Mouse (Mus musculus) lung, postnatal 0 days (tissue): ENCODE data around the gene Igf2bp1. TPM values are rescaled to one million over a fixed set of nuclear protein-coding genes. Genes with fewer than 3 reads are reported as not detected.

Experiments
- ATAC-seq: fragments of 200-750 bp; cut with Nextera tagmentation; 2 replicates; pipeline ENCODE4 v1.8.0; 2017; ENCODE audit warnings: moderate library complexity
- DNase-seq: peaks from one replicate; pipeline ENCODE4 v3.0.0-alpha.2; 2016; ENCODE audit warnings: low spot score
- H3K27ac ChIP-seq: fragments of 300-500 bp; sonication (generic); 2 replicates; pipeline ENCODE4 v1.5.1; 2014; ENCODE audit warnings: antibody characterized with exemption, mild to moderate bottlenecking, low read length, mixed read lengths
- H3K27me3 ChIP-seq: fragments of 300-500 bp; sonication (generic); replicated peaks from 2 replicates; pipeline ENCODE4 v1.6.1; 2014; ENCODE audit warnings: low read length, mixed read lengths; ENCODE audit not compliant: insufficient read depth
- H3K36me3 ChIP-seq: fragments of 300-500 bp; sonication (generic); 2 replicates; pipeline ENCODE4 v1.6.1; 2014; ENCODE audit warnings: low read length, mixed read lengths; ENCODE audit not compliant: insufficient read depth
- H3K4me1 ChIP-seq: fragments of 300-500 bp; sonication (generic); 2 replicates; pipeline ENCODE4 v1.6.1; 2014; ENCODE audit warnings: antibody characterized with exemption, low read depth, low read length, mixed read lengths; ENCODE audit not compliant: insufficient read depth
- H3K4me2 ChIP-seq: fragments of 300-500 bp; sonication (generic); replicated peaks from 2 replicates; pipeline ENCODE4 v1.6.1; 2014; ENCODE audit warnings: low read depth, mild to moderate bottlenecking, low read length, moderate library complexity, mixed read lengths
- H3K4me3 ChIP-seq: fragments of 300-500 bp; sonication (generic); 2 replicates; pipeline ENCODE4 v1.5.1; 2014; ENCODE audit warnings: low read depth, low read length
- H3K9ac ChIP-seq: fragments of 300-500 bp; sonication (generic); replicated peaks from 2 replicates; pipeline ENCODE4 v1.6.1; 2014; ENCODE audit warnings: low read depth, mild to moderate bottlenecking
- H3K9me3 ChIP-seq: fragments of 300-500 bp; sonication (generic); 2 replicates; pipeline ENCODE4 v1.6.1; 2016; ENCODE audit warnings: low read length, mixed read lengths
- CTCF ChIP-seq: IDR thresholded peaks from 2 replicates; pipeline ENCODE4 v1.5.1; 2016; ENCODE audit warnings: antibody characterized with exemption, mild to moderate bottlenecking
- EP300 ChIP-seq: IDR thresholded peaks from 2 replicates; pipeline ENCODE4 v1.6.1; 2016; ENCODE audit warnings: antibody characterized with exemption, mild to moderate bottlenecking, control low read depth
- WGBS: fragments of 180-500 bp; shearing (Covaris S2); extraction: QIAGEN DNeasy Blood & Tissue Kit; methylation state at CpG from one replicate; pipeline ENCODE4 v1.1.7; 2014; 5-methylcytosine and 5-hydroxymethylcytosine counted together
- polyA plus RNA-seq: library from polyadenylated mRNA; unstranded; fragments of >200 nt; fragmentation: Nextera tagmentation; extraction: Ambion mirVana; gene quantifications from 2 replicates; pipeline ENCODE4 v1.2.1, GENCODE M21; 2015

The Igf2bp1 gene
- polyA plus RNA-seq, 1 experiment from 2014 or later = 4.3 TPM

- no peak overlapping the region for H3K4me3 ChIP-seq
- H3K27me3 ChIP-seq = peaks cover 28% of the 10 kb centered on the region
- H3K4me1 ChIP-seq = peaks cover 7% of the 10 kb centered on the region
- H3K9ac ChIP-seq = no peak overlapping the region
- no peak overlapping the region for H3K27ac ChIP-seq
- TF ChIP-seq EP300 (no peak), CTCF (no peak)
- no peaks in the 10 kb centered on the region for H3K9me3 ChIP-seq
- H3K36me3 ChIP-seq = no peaks in the 10 kb centered on the region
- DNase-seq (no peak), ATAC-seq (no peak)
- no peak overlapping the region for H3K4me2 ChIP-seq
- 9% methylated on average over 3 of the region's 8 CpGs for WGBS
Observed at GRCm38 (mm10) chr11:96011982-96012381, 6.2 kb upstream of the Igf2bp1 start.

GRCm38 (mm10) chr11:96008827-96009226, 3.1 kb upstream of the Igf2bp1 start:
- 20% methylated on average over 1 of the region's 1 CpGs for WGBS
- H3K27me3 ChIP-seq = peaks cover 32% of the 10 kb centered on the region
- peak; percentile 8 for DNase-seq

GRCm38 (mm10) chr11:96007516-96008235, 1.9 kb upstream of the Igf2bp1 start:
- H3K36me3 ChIP-seq = no peaks in the 10 kb centered on the region
- no peak overlapping the region for H3K27ac ChIP-seq
- H3K27me3 ChIP-seq = peaks cover 26% of the 10 kb centered on the region
- H3K4me2 ChIP-seq = peak overlapping the region; percentile 89
- TF ChIP-seq EP300 (no peak), CTCF (no peak)
- ATAC-seq (no peak), DNase-seq (peak; percentile 64)
- H3K4me1 ChIP-seq = peaks cover 12% of the 10 kb centered on the region
- peak overlapping the region; percentile 74 for H3K4me3 ChIP-seq
- H3K9me3 ChIP-seq = no peaks in the 10 kb centered on the region
- WGBS = under 1% methylated on average over 33 of the region's 33 CpGs
- no peak overlapping the region for H3K9ac ChIP-seq

More at GRCm38 (mm10) chr11:96008827-96009226, 3.1 kb upstream of the Igf2bp1 start:
- H3K27ac ChIP-seq = no peak overlapping the region
- no peak overlapping the region for H3K9ac ChIP-seq
- ATAC-seq = no peak
- H3K4me2 ChIP-seq = no peak overlapping the region
- peaks cover 10% of the 10 kb centered on the region for H3K4me1 ChIP-seq
- H3K4me3 ChIP-seq = no peak overlapping the region
- H3K9me3 ChIP-seq = no peaks in the 10 kb centered on the region
- no peak for TF ChIP-seq EP300
- no peak for TF ChIP-seq CTCF
- no peaks in the 10 kb centered on the region for H3K36me3 ChIP-seq

- Histone ChIP-seq H3K9ac (no peak overlapping the region), H3K27me3 (peaks cover 21% of the 10 kb centered on the region), H3K27ac (no peak overlapping the region), H3K36me3 (no peaks in the 10 kb centered on the region), H3K9me3 (no peaks in the 10 kb centered on the region), H3K4me3 (peak overlapping the region; percentile 74), H3K4me1 (peaks cover 15% of the 10 kb centered on the region), H3K4me2 (peak overlapping the region; percentile 89)
- TF ChIP-seq EP300 = no peak
- TF ChIP-seq CTCF = no peak
- under 1% methylated on average over 37 of the region's 67 CpGs for WGBS
- ATAC-seq (peak; percentile 13; the same call in 1 of the 2 replicates), DNase-seq (no peak)
Observed at GRCm38 (mm10) chr11:96006852-96007515, 1.2 kb upstream of the Igf2bp1 start.

GRCm38 (mm10) chr11:96006367-96006851, 669 bp upstream of the Igf2bp1 start:
- Histone ChIP-seq H3K36me3 (no peaks in the 10 kb centered on the region), H3K9ac (peak overlapping the region; percentile 16; the same call in 1 of the 2 replicates), H3K27ac (no peak overlapping the region), H3K4me1 (peaks cover 15% of the 10 kb centered on the region), H3K4me2 (peak overlapping the region; percentile 89), H3K9me3 (no peaks in the 10 kb centered on the region), H3K4me3 (peak overlapping the region; percentile 74), H3K27me3 (peaks cover 21% of the 10 kb centered on the region)
- peak; percentile 26 for DNase-seq
- TF ChIP-seq CTCF = no peak
- TF ChIP-seq EP300 = no peak
- ATAC-seq = no peak
- under 1% methylated on average over 33 of the region's 33 CpGs for WGBS

- H3K4me1 ChIP-seq = peaks cover 15% of the 10 kb centered on the region
- H3K4me2 ChIP-seq = peak overlapping the region; percentile 89
- ATAC-seq = peak; percentile 66
- H3K9me3 ChIP-seq = no peaks in the 10 kb centered on the region
- peak; percentile 26 for DNase-seq
- TF ChIP-seq EP300 = no peak
- TF ChIP-seq CTCF = no peak
- peaks cover 16% of the 10 kb centered on the region for H3K27me3 ChIP-seq
- peak overlapping the region; percentile 74 for H3K4me3 ChIP-seq
- under 1% methylated on average over 38 of the region's 57 CpGs for WGBS
- H3K27ac ChIP-seq = peak overlapping the region; percentile 64
- H3K9ac ChIP-seq = peak overlapping the region; percentile 58
- H3K36me3 ChIP-seq = no peaks in the 10 kb centered on the region
Observed at GRCm38 (mm10) chr11:96004793-96005402, 842 bp downstream of the Igf2bp1 start.
